Mouse (Mus musculus) E14TG2a.4 (cell line): ENCODE measurements around the gene Rab3a.

Experiments used
- CTCF ChIP-seq: conservative IDR thresholded peaks from 2 replicates; pipeline ENCODE4 v1.5.1; 2014; ENCODE audit warnings: low read length
- NANOG ChIP-seq: IDR thresholded peaks from 2 replicates; pipeline ENCODE4 v1.6.1; 2014; ENCODE audit warnings: borderline replicate concordance, low read length, mixed read lengths
- POU5F1 ChIP-seq: IDR thresholded peaks from 2 replicates; pipeline ENCODE4 v1.6.1; 2014; ENCODE audit warnings: low read length, borderline replicate concordance

DNA sequence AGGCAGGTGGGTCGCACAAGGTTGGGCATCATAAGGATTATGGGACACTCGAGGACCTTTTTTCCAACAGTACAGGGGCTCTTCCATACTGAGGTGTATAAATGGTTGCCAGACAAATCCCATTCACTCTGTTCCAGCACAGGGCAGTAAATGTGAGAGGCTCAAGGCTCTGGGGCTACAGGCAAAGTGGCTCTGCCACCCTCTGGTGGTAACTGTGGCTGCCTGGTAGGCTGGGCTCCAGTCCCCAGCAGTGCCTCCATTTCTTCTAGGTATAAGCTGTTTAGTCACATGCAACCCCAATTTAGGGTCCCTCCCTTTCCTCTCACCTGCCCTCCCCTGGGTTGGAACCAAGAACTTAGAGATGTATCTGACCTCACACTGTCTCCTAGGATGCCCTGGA, 40.9 kb downstream of the Rab3a start:
- no peak for TF ChIP-seq CTCF
- no peak for TF ChIP-seq NANOG
- no peak for TF ChIP-seq POU5F1
